Mouse (Mus musculus): ENCODE data around the gene Wdfy4.
A peak's percentile ranks its signal among the peaks of the same experiment; 100 is the strongest.

Gene Wdfy4

DNA sequence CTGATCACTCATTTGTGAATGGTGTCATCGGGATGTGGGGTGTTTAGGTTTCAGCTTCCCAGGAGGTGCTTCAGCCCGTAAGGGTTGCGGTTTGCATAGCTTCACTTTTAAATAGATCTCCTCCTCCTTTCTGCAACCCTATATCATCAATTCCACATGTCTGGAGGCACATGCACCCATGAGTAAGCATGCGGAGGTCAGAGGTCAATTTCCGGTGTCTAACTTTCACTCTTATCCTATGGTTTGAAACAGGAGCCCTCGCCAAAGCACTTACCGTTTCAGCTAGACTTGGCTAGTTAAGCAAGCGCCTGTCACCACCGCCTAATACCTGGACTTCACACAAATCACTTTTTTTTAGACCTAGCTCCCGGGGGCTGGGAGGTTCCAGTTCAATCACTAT lies 220.6 kb downstream of the Wdfy4 start:
- no peak for DNase-seq

GRCm38 (mm10) chr14:32960481-32960880 lies 224.8 kb downstream of the Wdfy4 start:
- peak; percentile 63 for DNase-seq

GRCm38 (mm10) chr14:32958671-32959070 lies 226.6 kb downstream of the Wdfy4 start:
- DNase-seq, result no peak

- no peak for DNase-seq
Measured at GRCm38 (mm10) chr14:32956486-32956885, 228.8 kb downstream of the Wdfy4 start.

- no peak for DNase-seq
Measured at GRCm38 (mm10) chr14:32950312-32951301, 234.7 kb downstream of the Wdfy4 start.

- DNase-seq, result no peak
Measured at GRCm38 (mm10) chr14:32947512-32947911, 237.8 kb downstream of the Wdfy4 start.

GRCm38 (mm10) chr14:32939217-32939616 lies 246.1 kb downstream of the Wdfy4 start:
- no peak for DNase-seq

- DNase-seq, result no peak
Measured at GRCm38 (mm10) chr14:32934064-32934463, 251.2 kb downstream of the Wdfy4 start.

DNA sequence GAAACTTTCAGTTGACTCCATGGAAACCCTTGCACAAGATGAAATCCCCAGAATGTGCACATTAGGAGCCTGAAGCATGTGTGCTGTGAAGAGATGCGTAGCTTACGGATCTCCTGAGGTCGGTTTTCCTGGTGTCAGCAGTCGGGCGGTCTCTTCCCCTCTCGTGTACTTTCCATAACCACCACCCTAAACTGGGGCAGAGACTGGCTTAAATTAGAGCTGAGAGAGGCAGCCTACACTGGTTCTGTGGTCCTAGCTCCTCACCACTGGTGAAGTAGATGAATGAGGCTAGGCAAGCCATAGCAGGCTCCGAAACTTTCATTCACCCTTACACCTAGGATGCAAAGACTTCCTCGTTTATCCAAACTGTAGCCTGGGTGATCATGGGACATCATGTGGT lies 253.1 kb downstream of the Wdfy4 start:
- no peak for DNase-seq

DNA sequence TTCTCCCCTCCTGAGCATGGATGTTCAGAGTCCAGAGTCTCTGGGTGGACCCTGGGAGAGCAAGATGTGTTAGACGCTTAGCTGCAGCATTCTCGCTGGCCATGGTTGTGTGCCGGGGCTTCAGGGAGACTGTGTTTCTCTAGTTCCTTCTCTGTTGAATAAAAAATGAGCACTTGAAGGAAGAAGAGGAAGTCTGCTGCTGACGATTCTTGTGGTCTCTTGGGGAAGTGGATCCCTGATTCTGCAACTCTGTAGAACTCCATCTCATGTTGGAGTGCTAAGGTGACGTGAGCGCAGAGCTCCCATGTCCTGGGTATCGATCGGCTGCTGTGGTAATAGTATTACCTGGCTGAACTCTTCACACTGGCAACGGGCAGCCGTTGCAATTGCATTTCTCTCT lies 253.6 kb downstream of the Wdfy4 start:
- DNase-seq, result no peak

DNA sequence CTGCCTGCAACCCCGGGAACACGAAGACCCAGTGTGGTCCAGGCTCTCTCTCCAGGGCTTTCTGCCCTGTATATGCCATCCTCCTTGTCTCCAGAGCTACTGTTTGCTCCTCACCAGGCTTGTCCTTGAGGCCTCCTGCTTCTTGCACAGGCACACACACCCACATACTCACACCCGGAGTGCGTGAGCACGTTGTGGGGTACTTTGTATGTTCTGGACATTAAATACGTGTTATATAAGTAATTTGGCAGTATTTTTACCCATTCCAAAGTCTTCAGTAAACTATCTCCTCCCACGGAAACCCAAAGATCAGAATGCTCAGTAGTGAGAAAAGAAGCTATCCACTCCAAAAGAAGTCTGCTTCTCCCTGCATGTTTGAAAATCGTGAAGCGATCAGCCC lies 261.4 kb downstream of the Wdfy4 start:
- no peak for DNase-seq

DNA sequence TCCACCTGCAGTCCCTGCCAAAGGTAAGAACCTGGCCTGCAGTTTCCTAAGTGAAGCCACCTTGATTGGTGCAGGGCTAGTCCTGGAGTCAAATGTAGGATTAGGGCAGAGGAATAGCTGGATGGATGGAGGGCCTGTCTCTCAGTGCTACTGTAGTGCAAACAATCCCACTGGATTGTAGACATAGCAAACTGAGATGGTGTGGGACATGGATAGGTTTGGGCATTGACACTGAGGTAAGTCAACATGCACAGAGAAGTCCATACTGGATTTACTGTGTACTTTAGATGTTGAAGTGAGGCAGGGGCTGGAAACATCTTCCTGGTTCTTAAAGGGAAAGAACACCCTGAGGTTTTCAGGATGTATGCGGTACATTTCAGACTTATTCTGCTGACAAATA lies 267.4 kb downstream of the Wdfy4 start:
- no peak for DNase-seq

GRCm38 (mm10) chr14:32915360-32915759 lies 269.9 kb downstream of the Wdfy4 start:
- no peak for DNase-seq

GRCm38 (mm10) chr14:32911187-32911586 lies 274.1 kb downstream of the Wdfy4 start:
- no peak for DNase-seq

Measured in thymus, postnatal 4 days (tissue).